Mouse (Mus musculus) stomach, embryonic 14.5 days (tissue): ENCODE data around the gene Krt15. TPM values are rescaled to one million over a fixed set of nuclear protein-coding genes. Genes with fewer than 3 reads are reported as not detected.

Experiments used
- polyA plus RNA-seq: library from polyadenylated mRNA; unstranded; fragments of >200 nt; fragmentation: Nextera tagmentation; extraction: Ambion mirVana; gene quantifications from 2 replicates; pipeline ENCODE4 v1.2.1, GENCODE M21; 2014

The Krt15 gene
- polyA plus RNA-seq, 1 experiment from 2014 or later, result 215 TPM

Other genes with a start within 250 kb of the Krt15 start
- not detected in 2 replicates for gene Krtap31-1, start 228.0 kb downstream of the Krt15 start, polyA plus RNA-seq
- not detected in 2 replicates for gene Gm11565, start 221.2 kb downstream of the Krt15 start, polyA plus RNA-seq
- not detected in 2 replicates for gene Krtap31-2, start 199.6 kb downstream of the Krt15 start, polyA plus RNA-seq
- not detected in 2 replicates for gene Krtap9-5, start 187.5 kb downstream of the Krt15 start, polyA plus RNA-seq
- gene Krtap29-1, start 156.9 kb downstream of the Krt15 start, polyA plus RNA-seq, result not detected in 2 replicates
- gene Krtap16-1, start 149.3 kb downstream of the Krt15 start, polyA plus RNA-seq, result not detected in 2 replicates
- not detected in 2 replicates for gene Krtap17-1, start 141.9 kb downstream of the Krt15 start, polyA plus RNA-seq
- not detected in 2 replicates for gene Krt33a, start 119.7 kb downstream of the Krt15 start, polyA plus RNA-seq
- 0.26 TPM in 1 of 2 replicates, not detected in the other for gene Krt33b, start 106.1 kb downstream of the Krt15 start, polyA plus RNA-seq
- gene Krt34, start 94.4 kb downstream of the Krt15 start, polyA plus RNA-seq, result 0.36 TPM in 1 of 2 replicates, not detected in the other
- gene Krt31, start 85.4 kb downstream of the Krt15 start, polyA plus RNA-seq, result 0.67 and 0.69 TPM in 2 replicates
- not detected in 2 replicates for gene Krt32, start 47.7 kb downstream of the Krt15 start, polyA plus RNA-seq
- gene Krt35, start 39.7 kb downstream of the Krt15 start, polyA plus RNA-seq, result not detected in 2 replicates
- 0.29 and 0.35 TPM in 2 replicates for gene Krt36, start 30.3 kb downstream of the Krt15 start, polyA plus RNA-seq
- gene Krt13, start 14.4 kb downstream of the Krt15 start, polyA plus RNA-seq, result 76.1 and 140 TPM in 2 replicates
- gene Krt19, start 12.7 kb upstream of the Krt15 start, polyA plus RNA-seq, result 387 and 441 TPM in 2 replicates
- not detected in 2 replicates for gene Krt9, start 57.3 kb upstream of the Krt15 start, polyA plus RNA-seq
- 4.8 and 5.0 TPM in 2 replicates for gene Krt14, start 71.6 kb upstream of the Krt15 start, polyA plus RNA-seq
- gene Krt16, start 113.0 kb upstream of the Krt15 start, polyA plus RNA-seq, result 0.22 and 0.38 TPM in 2 replicates
- 26.7 and 30.7 TPM in 2 replicates for gene Krt17, start 125.1 kb upstream of the Krt15 start, polyA plus RNA-seq
- not detected in 2 replicates for gene Krt42, start 133.9 kb upstream of the Krt15 start, polyA plus RNA-seq
- 2,030 and 2,105 TPM in 2 replicates for gene Eif1, start 184.0 kb upstream of the Krt15 start, polyA plus RNA-seq
- gene Gast, start 198.5 kb upstream of the Krt15 start, polyA plus RNA-seq, result 6.9 and 13.2 TPM in 2 replicates
- 10.8 and 12.3 TPM in 2 replicates for gene Hap1, start 220.2 kb upstream of the Krt15 start, polyA plus RNA-seq